Mouse (Mus musculus) embryonic facial prominence, embryonic 12.5 days (tissue): ENCODE results near the gene Lrrc25. TPM values are rescaled to one million over a fixed set of nuclear protein-coding genes. Genes with fewer than 3 reads are reported as not detected.
"Not testable (repeated sequence)": the region's sequence is repeated elsewhere in the genome, so short reads cannot be mapped to it uniquely, and the experiment has no call there.

ENCODE experiments used
- ATAC-seq: fragments of 200-750 bp; cut with Nextera tagmentation; 2 replicates; pipeline ENCODE4 v1.8.0; 2017; ENCODE audit not compliant: insufficient number of reproducible peaks, insufficient read depth, low FRiP score, low TSS enrichment
- H3K27ac ChIP-seq: fragments of 300-500 bp; sonication (generic); 2 replicates; pipeline ENCODE4 v1.5.1; 2016; ENCODE audit warnings: mild to moderate bottlenecking
- H3K27me3 ChIP-seq: fragments of 300-500 bp; sonication (generic); 2 replicates; pipeline ENCODE4 v1.6.1; 2016; ENCODE audit warnings: mild to moderate bottlenecking, moderate library complexity
- H3K36me3 ChIP-seq: fragments of 300-500 bp; sonication (generic); 2 replicates; pipeline ENCODE4 v1.6.1; 2016; ENCODE audit warnings: mild to moderate bottlenecking
- H3K4me1 ChIP-seq: fragments of 300-500 bp; sonication (generic); 2 replicates; pipeline ENCODE4 v1.6.1; 2016
- H3K4me2 ChIP-seq: fragments of 300-500 bp; sonication (generic); replicated peaks from 2 replicates; pipeline ENCODE4 v1.6.1; 2016; ENCODE audit warnings: mild to moderate bottlenecking, moderate library complexity
- H3K4me3 ChIP-seq: fragments of 300-500 bp; sonication (generic); 2 replicates; pipeline ENCODE4 v1.5.1; 2016; ENCODE audit warnings: mild to moderate bottlenecking
- H3K9ac ChIP-seq: fragments of 300-500 bp; sonication (generic); 2 replicates; pipeline ENCODE4 v1.6.1; 2016; ENCODE audit warnings: mild to moderate bottlenecking, moderate library complexity
- H3K9me3 ChIP-seq: fragments of 300-500 bp; sonication (generic); 2 replicates; pipeline ENCODE4 v1.6.1; 2016; ENCODE audit warnings: mild to moderate bottlenecking, moderate library complexity
- WGBS: fragments of 180-500 bp; shearing (Covaris S2); methylation state at CpG from one replicate; pipeline ENCODE4 v1.1.7; 2016; 5-methylcytosine and 5-hydroxymethylcytosine counted together
- polyA plus RNA-seq: library from polyadenylated mRNA; unstranded; fragments of >200 nt; fragmentation: Nextera tagmentation; extraction: Ambion mirVana; gene quantifications from 2 replicates; pipeline ENCODE4 v1.2.1, GENCODE M21; 2016

Lrrc25 gene
- polyA plus RNA-seq: 1.1 and 1.2 TPM in 2 replicates

- H3K27me3 ChIP-seq: peaks cover 9% of the 10 kb centered on the region
- no peak for ATAC-seq
- H3K9me3 ChIP-seq: no peaks in the 10 kb centered on the region
- H3K4me2 ChIP-seq: no peak within 1 kb of the TSS
- H3K27ac ChIP-seq: no peak within 1 kb of the TSS
- no peaks in the 10 kb centered on the region for H3K36me3 ChIP-seq
- WGBS: 82% methylated on average over 3 of the region's 3 CpGs
- H3K4me1 ChIP-seq: peaks cover 8% of the 10 kb centered on the region; the same call in 1 of the 2 replicates
- H3K9ac ChIP-seq: no peak within 1 kb of the TSS
- H3K4me3 ChIP-seq: no peak within 1 kb of the TSS
Measured at GRCm38 (mm10) chr8:70615894-70616293, at the start of gene Lrrc25. TSS of gene Lrrc25 (plus strand) at chr8:70616155.

GRCm38 (mm10) chr8:70570360-70570759 is 45.6 kb upstream of the Lrrc25 start:
- H3K36me3 ChIP-seq: peaks cover 20% of the 10 kb centered on the region
- no peak overlapping the region for H3K27ac ChIP-seq
- no peak overlapping the region for H3K4me3 ChIP-seq
- no peaks in the 10 kb centered on the region for H3K4me1 ChIP-seq
- no peak for ATAC-seq
- H3K9ac ChIP-seq: no peak overlapping the region
- H3K4me2 ChIP-seq: no peak overlapping the region
- H3K9me3 ChIP-seq: no peaks in the 10 kb centered on the region
- H3K27me3 ChIP-seq: no peaks in the 10 kb centered on the region

DNA sequence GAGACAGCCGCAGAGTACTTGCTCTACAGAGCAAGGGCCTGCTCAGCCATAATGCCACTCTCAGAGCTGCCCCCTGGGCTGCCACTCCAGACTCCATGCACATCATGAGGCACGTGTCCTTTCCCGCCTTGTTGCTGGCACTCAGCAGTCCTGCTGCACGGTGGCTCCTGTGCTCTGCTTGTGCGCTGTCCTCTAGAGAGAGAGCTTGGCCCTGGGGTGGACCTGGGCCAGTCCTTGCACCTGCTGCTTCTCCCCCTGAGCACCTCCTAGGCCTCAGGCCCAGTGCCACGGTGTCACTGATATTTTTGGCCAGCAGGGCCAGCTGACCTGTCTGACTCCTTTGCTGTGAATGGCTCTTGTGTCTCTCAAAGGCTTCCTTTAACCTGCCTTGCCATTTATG is 45.0 kb upstream of the Lrrc25 start:
- no peaks in the 10 kb centered on the region for H3K9me3 ChIP-seq
- no peak overlapping the region for H3K27ac ChIP-seq
- H3K4me1 ChIP-seq: no peaks in the 10 kb centered on the region
- no peaks in the 10 kb centered on the region for H3K27me3 ChIP-seq
- peaks cover 21% of the 10 kb centered on the region for H3K36me3 ChIP-seq
- H3K4me3 ChIP-seq: no peak overlapping the region
- no peak overlapping the region for H3K9ac ChIP-seq
- ATAC-seq: no peak
- H3K4me2 ChIP-seq: no peak overlapping the region
- WGBS: 82% methylated on average over 6 of the region's 6 CpGs

- no peaks in the 10 kb centered on the region for H3K27me3 ChIP-seq
- peaks cover 39% of the 10 kb centered on the region for H3K36me3 ChIP-seq
- H3K27ac ChIP-seq: no peak overlapping the region
Measured at GRCm38 (mm10) chr8:70574302-70574701, 41.7 kb upstream of the Lrrc25 start.

DNA sequence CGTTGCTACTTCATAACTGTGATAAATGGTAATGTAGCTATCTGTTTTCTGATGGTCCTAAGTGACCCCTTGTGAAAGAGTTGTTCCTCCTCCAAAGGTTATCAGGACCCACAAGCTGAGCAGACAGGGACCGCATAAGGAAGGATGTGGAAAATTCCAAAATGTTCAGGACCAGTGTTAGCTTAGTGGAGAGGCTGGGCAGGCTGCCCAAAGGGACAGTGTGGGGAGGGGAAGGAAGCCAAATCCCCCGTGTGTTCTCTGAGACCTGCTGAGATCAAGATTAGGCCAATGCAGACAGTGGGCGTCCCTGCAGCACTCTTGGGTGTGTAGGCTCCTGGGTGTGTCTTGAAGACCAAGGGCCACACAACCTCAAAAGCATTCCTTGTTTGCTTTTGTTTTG is 41.0 kb upstream of the Lrrc25 start:
- Histone ChIP-seq H3K9me3 (no peaks in the 10 kb centered on the region), H3K27me3 (no peaks in the 10 kb centered on the region), H3K4me1 (no peaks in the 10 kb centered on the region), H3K36me3 (peaks cover 42% of the 10 kb centered on the region), H3K4me2 (no peak overlapping the region), H3K27ac (no peak overlapping the region), H3K9ac (no peak overlapping the region), H3K4me3 (no peak overlapping the region)
- 88% methylated on average over 4 of the region's 4 CpGs for WGBS
- no peak for ATAC-seq

More at GRCm38 (mm10) chr8:70574302-70574701, 41.7 kb upstream of the Lrrc25 start:
- Histone ChIP-seq H3K9ac (no peak overlapping the region), H3K4me2 (no peak overlapping the region), H3K9me3 (no peaks in the 10 kb centered on the region), H3K4me3 (no peak overlapping the region), H3K4me1 (no peaks in the 10 kb centered on the region)
- ATAC-seq: no peak

GRCm38 (mm10) chr8:70577207-70577606 is 38.7 kb upstream of the Lrrc25 start:
- WGBS: 88% methylated on average over 3 of the region's 3 CpGs
- no peaks in the 10 kb centered on the region for H3K9me3 ChIP-seq
- H3K4me2 ChIP-seq: no peak overlapping the region
- H3K36me3 ChIP-seq: peaks cover 64% of the 10 kb centered on the region
- H3K27me3 ChIP-seq: no peaks in the 10 kb centered on the region
- no peak for ATAC-seq
- no peak overlapping the region for H3K27ac ChIP-seq
- H3K4me3 ChIP-seq: no peak overlapping the region
- 0 out of 2 replicates have a peak overlapping the region, but pooled peaks have one; percentile 19 for H3K9ac ChIP-seq
- H3K4me1 ChIP-seq: no peaks in the 10 kb centered on the region

DNA sequence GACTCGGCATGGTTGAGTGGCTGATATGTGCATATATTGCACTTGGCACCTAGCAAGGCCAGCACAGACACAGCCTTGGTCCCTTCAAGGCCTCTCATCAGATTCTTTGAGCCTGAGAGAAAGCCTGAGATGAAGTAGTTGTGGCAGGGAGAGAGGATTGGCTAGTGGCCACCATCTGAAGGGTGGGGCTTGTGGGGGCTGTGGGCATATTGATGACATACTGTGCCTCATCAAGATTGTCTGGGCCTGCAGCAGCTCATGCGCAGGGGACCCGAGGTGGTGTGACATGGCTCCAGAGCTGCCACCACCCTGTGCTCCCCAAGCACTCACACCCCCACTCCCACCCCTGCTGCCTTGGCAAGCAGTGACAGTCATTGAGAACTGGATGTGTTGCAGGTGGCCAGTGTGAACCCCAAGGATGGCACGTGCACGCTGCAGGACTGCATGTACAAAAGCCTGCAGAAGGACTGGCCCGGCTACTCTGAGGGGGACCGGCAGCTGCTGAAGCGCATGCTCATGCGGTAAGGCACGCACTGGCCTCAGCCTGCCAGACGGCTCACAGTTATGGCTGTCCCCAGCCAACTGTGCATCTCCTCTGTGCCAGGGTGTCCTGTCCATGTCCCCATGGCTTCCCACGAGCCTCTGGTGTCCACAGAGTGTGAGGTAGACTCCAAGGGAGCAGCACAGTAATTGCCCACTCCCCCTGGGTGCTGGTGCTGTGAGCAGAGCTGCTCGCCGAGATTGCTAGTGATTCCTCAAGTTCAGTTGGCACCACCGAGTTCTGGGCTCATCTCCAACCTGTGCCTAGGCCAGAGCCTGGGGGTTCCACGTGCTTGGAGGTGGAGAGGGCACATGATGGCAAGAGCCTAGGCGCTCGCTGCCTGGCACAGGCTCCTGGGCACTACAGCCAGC is 32.2 kb upstream of the Lrrc25 start:
- ATAC-seq: no peak
- no peak overlapping the region for H3K4me3 ChIP-seq
- no peak overlapping the region for H3K4me2 ChIP-seq
- no peaks in the 10 kb centered on the region for H3K27me3 ChIP-seq
- H3K4me1 ChIP-seq: no peaks in the 10 kb centered on the region
- H3K36me3 ChIP-seq: peaks cover 84% of the 10 kb centered on the region
- 92% methylated on average over 18 of the region's 18 CpGs for WGBS
- H3K27ac ChIP-seq: no peak overlapping the region
- no peak overlapping the region for H3K9ac ChIP-seq
- H3K9me3 ChIP-seq: no peaks in the 10 kb centered on the region

DNA sequence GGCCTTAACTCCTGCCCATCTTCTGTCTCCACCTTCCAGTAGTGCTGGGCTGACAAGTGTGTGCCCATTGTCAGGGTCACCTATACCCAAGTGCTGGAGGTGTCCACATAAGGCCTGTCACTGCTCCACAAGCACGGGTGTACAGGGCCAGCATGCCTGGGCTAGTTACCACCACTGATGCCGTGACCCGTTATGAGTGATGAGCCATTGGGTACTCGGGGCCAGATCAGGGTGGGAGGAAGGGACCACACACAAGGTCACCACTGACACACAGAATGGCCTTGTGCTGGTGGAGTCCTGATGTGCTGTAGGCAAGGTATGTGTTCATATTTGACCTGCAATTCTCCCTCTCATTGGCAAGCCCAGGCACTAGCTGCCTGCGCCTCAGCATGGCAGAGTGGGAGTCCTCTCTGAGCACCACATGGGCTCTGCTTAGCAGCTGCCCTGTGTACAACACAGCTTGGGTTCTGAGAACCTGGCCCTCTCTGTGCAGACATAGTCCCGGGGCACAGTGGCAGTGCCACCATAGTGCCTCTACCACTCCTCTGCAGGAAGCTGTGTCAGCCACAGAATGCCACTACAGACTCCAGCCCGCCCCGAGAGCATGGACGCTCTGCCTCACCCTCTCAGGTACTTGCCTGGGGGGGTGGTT is 31.2 kb upstream of the Lrrc25 start:
- H3K9ac ChIP-seq: no peak overlapping the region
- H3K9me3 ChIP-seq: no peaks in the 10 kb centered on the region
- peaks cover 86% of the 10 kb centered on the region for H3K36me3 ChIP-seq
- no peak overlapping the region for H3K27ac ChIP-seq
- no peaks in the 10 kb centered on the region for H3K27me3 ChIP-seq
- no peak overlapping the region for H3K4me2 ChIP-seq
- no peak overlapping the region for H3K4me3 ChIP-seq
- no peaks in the 10 kb centered on the region for H3K4me1 ChIP-seq
- ATAC-seq: no peak
- WGBS: 85% methylated on average over 9 of the region's 9 CpGs

DNA sequence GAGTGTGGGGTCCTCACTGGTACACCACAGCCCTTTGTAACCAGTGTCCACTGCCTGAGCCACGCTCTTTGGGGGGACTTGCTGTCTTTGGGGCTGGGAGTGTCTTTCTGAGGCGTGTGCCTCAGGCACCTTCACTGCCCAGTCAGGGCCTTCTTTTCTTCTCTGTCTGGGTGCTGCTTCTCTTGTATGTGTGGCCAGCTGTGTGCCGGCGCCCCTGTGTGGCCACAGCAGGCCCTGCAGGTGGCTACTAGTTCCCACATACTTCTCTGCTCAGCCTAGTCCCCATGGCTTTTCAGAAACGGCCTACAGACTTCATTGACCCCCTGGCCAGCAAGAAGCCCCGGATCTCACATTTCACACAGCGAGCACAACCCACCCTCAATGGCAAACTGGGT is 30.7 kb upstream of the Lrrc25 start:
- 30% methylated on average over 7 of the region's 7 CpGs for WGBS
- no peak for ATAC-seq
- Histone ChIP-seq H3K27ac (no peak overlapping the region), H3K9me3 (no peaks in the 10 kb centered on the region), H3K36me3 (peaks cover 86% of the 10 kb centered on the region), H3K27me3 (no peaks in the 10 kb centered on the region), H3K4me1 (no peaks in the 10 kb centered on the region), H3K9ac (no peak overlapping the region), H3K4me3 (no peak overlapping the region), H3K4me2 (no peak overlapping the region)

GRCm38 (mm10) chr8:70587955-70588354 is 28.0 kb upstream of the Lrrc25 start:
- H3K27me3 ChIP-seq, H3K4me1 ChIP-seq, H3K27ac ChIP-seq, H3K4me3 ChIP-seq, ATAC-seq, H3K9me3 ChIP-seq, H3K4me2 ChIP-seq, H3K9ac ChIP-seq: not testable (repeated sequence)
- 91% methylated on average over 4 of the region's 4 CpGs for WGBS
- peaks cover 76% of the 10 kb centered on the region for H3K36me3 ChIP-seq

- no peak overlapping the region for H3K4me3 ChIP-seq
Measured at GRCm38 (mm10) chr8:70591569-70591968, 24.4 kb upstream of the Lrrc25 start.

GRCm38 (mm10) chr8:70593173-70593572 is 22.8 kb upstream of the Lrrc25 start:
- H3K9ac ChIP-seq: peak overlapping the region; percentile 49
- peak overlapping the region; percentile 88 for H3K27ac ChIP-seq
- 38% methylated on average over 8 of the region's 8 CpGs for WGBS
- H3K36me3 ChIP-seq: peaks cover 46% of the 10 kb centered on the region
- H3K4me2 ChIP-seq: peak overlapping the region; percentile 91
- H3K4me1 ChIP-seq: peaks cover 37% of the 10 kb centered on the region
- no peak for ATAC-seq
- H3K27me3 ChIP-seq: no peaks in the 10 kb centered on the region
- H3K9me3 ChIP-seq: no peaks in the 10 kb centered on the region
- H3K4me3 ChIP-seq: peak overlapping the region; percentile 68

More at GRCm38 (mm10) chr8:70591569-70591968, 24.4 kb upstream of the Lrrc25 start:
- Histone ChIP-seq H3K9me3 (no peaks in the 10 kb centered on the region), H3K27me3 (no peaks in the 10 kb centered on the region), H3K9ac (peak overlapping the region; percentile 11; the same call in 1 of the 2 replicates), H3K36me3 (peaks cover 54% of the 10 kb centered on the region), H3K27ac (no peak overlapping the region), H3K4me2 (no peak overlapping the region), H3K4me1 (peaks cover 21% of the 10 kb centered on the region)
- 86% methylated on average over 12 of the region's 12 CpGs for WGBS
- no peak for ATAC-seq
